Mouse (Mus musculus): ENCODE measurements around the gene Ptpn1. TPM values are rescaled to one million over a fixed set of nuclear protein-coding genes. Genes with fewer than 3 reads are reported as not detected.

Ptpn1 gene
- polyA plus RNA-seq, 1 experiment from 2014 or later: 71.7 TPM

DNA sequence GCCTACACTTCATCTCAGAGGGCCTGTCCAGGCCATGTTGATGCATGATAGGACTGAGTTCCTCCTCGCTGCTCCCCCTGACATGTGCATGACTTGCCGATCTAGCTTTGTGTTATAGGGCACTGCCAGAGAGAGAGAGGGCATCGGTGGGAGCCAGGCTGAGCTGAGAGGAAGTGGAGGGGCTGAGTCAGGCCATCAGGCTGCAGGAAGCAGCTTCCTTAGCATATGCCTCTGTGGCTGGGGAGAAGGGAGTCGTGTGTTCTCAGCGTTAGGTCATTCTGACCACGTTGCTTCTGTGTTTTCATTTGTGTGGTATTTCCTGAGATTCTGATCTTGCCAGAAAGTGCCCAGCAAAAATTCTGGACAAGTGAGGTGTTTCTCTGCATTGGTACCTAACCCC is 17.4 kb downstream of the Ptpn1 start:
- Histone ChIP-seq H3K36me3 (no peaks in the 10 kb centered on the region), H3K4me1 (peaks cover 58% of the 10 kb centered on the region), H3K27me3 (replicated peaks) (no peaks in the 10 kb centered on the region), H3K4me2 (no peak overlapping the region), H3K9me3 (replicated peaks) (no peaks in the 10 kb centered on the region), H3K9ac (replicated peaks) (no peak overlapping the region), H3K27ac (replicated peaks) (no peak overlapping the region), H3K4me3 (replicated peaks) (no peak overlapping the region)
- ATAC-seq (ENCODE audit: low FRiP score): no peak
- whole genome bisulfite sequencing: 83% methylated on average over 6 of the region's 6 CpGs

GRCm38 (mm10) chr2:167949808-167950207 is 18.0 kb downstream of the Ptpn1 start:
- Histone ChIP-seq H3K4me2 (no peak overlapping the region), H3K4me3 (replicated peaks) (no peak overlapping the region), H3K9ac (replicated peaks) (no peak overlapping the region), H3K4me1 (peaks cover 52% of the 10 kb centered on the region), H3K36me3 (no peaks in the 10 kb centered on the region), H3K27ac (replicated peaks) (no peak overlapping the region), H3K9me3 (replicated peaks) (no peaks in the 10 kb centered on the region), H3K27me3 (replicated peaks) (no peaks in the 10 kb centered on the region)
- no peak for ATAC-seq (ENCODE audit: low FRiP score)
- 84% methylated on average over 2 of the region's 2 CpGs for WGBS

DNA sequence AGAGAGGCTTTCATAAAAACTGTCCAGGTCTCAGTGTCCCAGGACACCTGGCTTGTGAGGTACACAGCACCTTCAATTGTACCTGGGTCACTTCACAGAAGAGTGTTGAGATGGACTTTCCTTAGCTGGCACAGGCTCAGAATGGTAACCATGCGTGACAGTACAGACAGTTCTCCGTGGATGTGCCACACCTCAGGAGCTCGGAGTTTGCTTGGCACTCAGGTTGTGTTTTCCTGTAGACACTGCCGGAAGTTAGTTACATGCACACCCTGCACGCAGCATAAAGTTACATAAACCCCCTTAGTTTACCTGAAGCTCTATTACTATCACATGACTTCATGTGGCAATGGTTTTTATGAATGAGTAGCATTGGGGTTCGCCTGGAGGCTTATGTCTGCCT is 18.8 kb downstream of the Ptpn1 start:
- no peak for ATAC-seq (ENCODE audit: low FRiP score)
- H3K36me3 ChIP-seq: no peaks in the 10 kb centered on the region
- peaks cover 45% of the 10 kb centered on the region for H3K4me1 ChIP-seq
- H3K9me3 ChIP-seq (replicated peaks): no peaks in the 10 kb centered on the region
- no peaks in the 10 kb centered on the region for H3K27me3 ChIP-seq (replicated peaks)
- no peak overlapping the region for H3K4me3 ChIP-seq (replicated peaks)
- H3K27ac ChIP-seq (replicated peaks): no peak overlapping the region
- 87% methylated on average over 6 of the region's 6 CpGs for WGBS
- no peak overlapping the region for H3K4me2 ChIP-seq
- H3K9ac ChIP-seq (replicated peaks): no peak overlapping the region

GRCm38 (mm10) chr2:167951301-167952211 is 19.7 kb downstream of the Ptpn1 start:
- ATAC-seq (ENCODE audit: low FRiP score): no peak
- Histone ChIP-seq H3K4me1 (peaks cover 42% of the 10 kb centered on the region), H3K4me2 (no peak overlapping the region), H3K36me3 (no peaks in the 10 kb centered on the region), H3K27ac (replicated peaks) (no peak overlapping the region), H3K4me3 (replicated peaks) (no peak overlapping the region), H3K9me3 (replicated peaks) (no peaks in the 10 kb centered on the region), H3K27me3 (replicated peaks) (no peaks in the 10 kb centered on the region), H3K9ac (replicated peaks) (no peak overlapping the region)
- WGBS: 88% methylated on average over 13 of the region's 13 CpGs

DNA sequence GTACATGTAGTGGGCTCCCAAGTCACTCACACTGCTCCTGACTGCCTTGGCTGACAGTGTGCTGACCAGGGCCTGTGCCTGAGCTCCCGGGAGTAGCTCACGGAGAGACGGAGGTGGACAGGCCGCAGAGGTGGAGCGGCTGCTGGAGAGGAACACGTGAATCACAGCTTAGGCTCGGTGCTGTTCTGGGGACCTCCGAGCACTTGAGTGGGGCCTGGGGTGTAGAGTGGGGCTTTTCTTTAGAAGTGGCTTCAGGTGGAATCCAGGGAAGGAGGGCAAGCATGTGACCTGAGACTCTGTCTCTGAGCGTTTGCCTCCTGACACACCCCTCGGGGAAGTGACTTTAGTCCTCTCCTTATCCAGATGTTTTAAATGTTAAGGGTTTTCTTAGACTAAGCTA is 22.0 kb downstream of the Ptpn1 start:
- H3K36me3 ChIP-seq: no peaks in the 10 kb centered on the region
- H3K9me3 ChIP-seq (replicated peaks): no peaks in the 10 kb centered on the region
- H3K4me2 ChIP-seq: no peak overlapping the region
- ATAC-seq (ENCODE audit: low FRiP score): no peak
- no peak overlapping the region for H3K4me3 ChIP-seq (replicated peaks)
- WGBS: 90% methylated on average over 10 of the region's 10 CpGs
- H3K4me1 ChIP-seq: peaks cover 38% of the 10 kb centered on the region
- H3K27ac ChIP-seq (replicated peaks): no peak overlapping the region
- no peaks in the 10 kb centered on the region for H3K27me3 ChIP-seq (replicated peaks)
- no peak overlapping the region for H3K9ac ChIP-seq (replicated peaks)

DNA sequence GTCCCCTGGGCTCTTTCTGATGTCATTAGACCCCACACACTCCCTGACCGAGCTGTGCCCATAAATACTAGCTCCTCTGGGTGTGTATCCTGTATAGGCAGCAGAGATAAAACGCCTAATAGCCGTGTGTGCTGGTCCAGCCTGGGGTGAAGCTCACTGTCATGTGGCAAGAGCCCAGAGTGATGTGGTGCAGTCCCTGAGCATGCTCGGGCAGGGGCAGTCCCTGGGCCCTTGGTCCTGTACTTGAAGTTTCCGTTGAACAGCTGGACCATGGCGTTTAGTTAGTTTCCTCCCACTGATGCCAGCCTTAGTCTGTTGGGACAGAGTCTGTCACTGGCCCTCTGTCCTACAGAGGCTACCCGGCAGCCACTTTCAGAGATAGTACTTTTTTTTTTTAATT is 23.1 kb downstream of the Ptpn1 start:
- WGBS: 81% methylated on average over 7 of the region's 7 CpGs
- no peak overlapping the region for H3K4me2 ChIP-seq

DNA sequence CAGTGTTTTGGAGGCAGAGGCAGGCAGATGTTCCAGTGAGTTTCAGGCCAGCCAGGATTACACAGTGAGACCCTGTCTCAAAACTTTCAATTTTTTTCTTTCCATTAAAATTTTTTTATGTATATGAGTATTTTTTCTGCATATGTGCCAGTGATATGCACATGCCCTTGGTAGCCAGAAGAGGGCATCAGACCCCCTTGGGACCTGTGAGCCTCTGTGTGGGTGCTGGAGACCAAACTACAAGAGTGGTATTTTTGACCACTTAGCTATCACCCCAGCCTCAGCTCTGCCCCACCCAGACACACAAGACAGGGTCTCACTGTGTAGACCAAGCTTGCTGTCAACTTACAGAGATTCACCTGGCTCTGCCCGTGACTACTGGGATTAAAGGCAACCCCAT is 25.7 kb downstream of the Ptpn1 start:
- H3K27me3 ChIP-seq (replicated peaks): no peaks in the 10 kb centered on the region
- 93% methylated on average over 1 of the region's 1 CpGs for WGBS
- no peak for ATAC-seq (ENCODE audit: low FRiP score)
- H3K4me2 ChIP-seq: no peak overlapping the region
- no peak overlapping the region for H3K27ac ChIP-seq (replicated peaks)
- H3K4me3 ChIP-seq (replicated peaks): no peak overlapping the region
- no peak overlapping the region for H3K9ac ChIP-seq (replicated peaks)
- no peaks in the 10 kb centered on the region for H3K9me3 ChIP-seq (replicated peaks)
- H3K4me1 ChIP-seq: peaks cover 39% of the 10 kb centered on the region
- no peaks in the 10 kb centered on the region for H3K36me3 ChIP-seq

More for the DNA sequence above, 23.1 kb downstream of the Ptpn1 start:
- H3K9ac ChIP-seq (replicated peaks): no peak overlapping the region
- no peaks in the 10 kb centered on the region for H3K36me3 ChIP-seq
- H3K4me1 ChIP-seq: peaks cover 40% of the 10 kb centered on the region
- H3K27me3 ChIP-seq (replicated peaks): no peaks in the 10 kb centered on the region
- H3K27ac ChIP-seq (replicated peaks): no peak overlapping the region
- H3K4me3 ChIP-seq (replicated peaks): no peak overlapping the region
- no peak for ATAC-seq (ENCODE audit: low FRiP score)
- no peaks in the 10 kb centered on the region for H3K9me3 ChIP-seq (replicated peaks)

GRCm38 (mm10) chr2:167958082-167958788 is 26.4 kb downstream of the Ptpn1 start:
- H3K4me1 ChIP-seq: peaks cover 39% of the 10 kb centered on the region
- H3K36me3 ChIP-seq: peaks cover 2% of the 10 kb centered on the region; the same call in 1 of the 2 replicates
- no peaks in the 10 kb centered on the region for H3K9me3 ChIP-seq (replicated peaks)
- H3K9ac ChIP-seq (replicated peaks): no peak overlapping the region
- no peak overlapping the region for H3K4me3 ChIP-seq (replicated peaks)
- no peaks in the 10 kb centered on the region for H3K27me3 ChIP-seq (replicated peaks)
- no peak overlapping the region for H3K27ac ChIP-seq (replicated peaks)
- WGBS: 54% methylated on average over 5 of the region's 5 CpGs
- H3K4me2 ChIP-seq: no peak overlapping the region
- no peak for ATAC-seq (ENCODE audit: low FRiP score)

DNA sequence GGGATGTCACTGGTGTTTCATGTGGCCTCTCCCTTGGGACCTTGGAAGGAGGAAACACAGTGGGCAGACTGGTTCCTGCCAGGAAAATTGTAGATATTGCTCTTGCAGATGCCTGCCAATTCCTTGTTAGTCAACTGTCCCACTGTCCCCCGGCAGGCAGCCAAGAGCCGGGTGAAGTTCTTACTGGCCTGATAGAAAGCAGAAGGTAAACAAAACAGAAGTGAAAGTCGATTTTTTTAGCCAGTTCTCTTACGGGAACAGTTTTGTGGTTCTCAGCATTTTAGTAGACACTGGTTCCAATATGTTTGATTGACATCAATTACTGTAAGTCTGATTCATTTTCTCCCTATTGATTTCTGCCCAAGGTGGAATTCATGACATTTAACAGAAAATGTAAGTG is 27.0 kb downstream of the Ptpn1 start:
- Histone ChIP-seq H3K4me3 (replicated peaks) (no peak overlapping the region), H3K4me1 (peaks cover 39% of the 10 kb centered on the region), H3K27ac (replicated peaks) (no peak overlapping the region), H3K4me2 (no peak overlapping the region), H3K27me3 (replicated peaks) (no peaks in the 10 kb centered on the region), H3K9me3 (replicated peaks) (no peaks in the 10 kb centered on the region), H3K36me3 (peaks cover 4% of the 10 kb centered on the region; the same call in 1 of the 2 replicates), H3K9ac (replicated peaks) (no peak overlapping the region)
- WGBS: 60% methylated on average over 4 of the region's 4 CpGs
- no peak for ATAC-seq (ENCODE audit: low FRiP score)

- Histone ChIP-seq H3K36me3 (peaks cover 7% of the 10 kb centered on the region), H3K4me2 (no peak overlapping the region), H3K4me3 (replicated peaks) (no peak overlapping the region), H3K9me3 (replicated peaks) (no peaks in the 10 kb centered on the region), H3K9ac (replicated peaks) (no peak overlapping the region), H3K4me1 (peaks cover 39% of the 10 kb centered on the region), H3K27me3 (replicated peaks) (no peaks in the 10 kb centered on the region), H3K27ac (replicated peaks) (no peak overlapping the region)
- ATAC-seq (ENCODE audit: low FRiP score): no peak
- 74% methylated on average over 4 of the region's 4 CpGs for WGBS
Measured at GRCm38 (mm10) chr2:167959384-167959911, 27.6 kb downstream of the Ptpn1 start.

GRCm38 (mm10) chr2:167959996-167960395 is 28.1 kb downstream of the Ptpn1 start:
- no peak overlapping the region for H3K27ac ChIP-seq (replicated peaks)
- no peak overlapping the region for H3K4me2 ChIP-seq
- no peak for ATAC-seq (ENCODE audit: low FRiP score)
- WGBS: 87% methylated on average over 7 of the region's 7 CpGs
- no peak overlapping the region for H3K9ac ChIP-seq (replicated peaks)
- no peaks in the 10 kb centered on the region for H3K27me3 ChIP-seq (replicated peaks)
- H3K36me3 ChIP-seq: peaks cover 13% of the 10 kb centered on the region
- no peak overlapping the region for H3K4me3 ChIP-seq (replicated peaks)
- H3K4me1 ChIP-seq: peaks cover 39% of the 10 kb centered on the region
- H3K9me3 ChIP-seq (replicated peaks): no peaks in the 10 kb centered on the region

DNA sequence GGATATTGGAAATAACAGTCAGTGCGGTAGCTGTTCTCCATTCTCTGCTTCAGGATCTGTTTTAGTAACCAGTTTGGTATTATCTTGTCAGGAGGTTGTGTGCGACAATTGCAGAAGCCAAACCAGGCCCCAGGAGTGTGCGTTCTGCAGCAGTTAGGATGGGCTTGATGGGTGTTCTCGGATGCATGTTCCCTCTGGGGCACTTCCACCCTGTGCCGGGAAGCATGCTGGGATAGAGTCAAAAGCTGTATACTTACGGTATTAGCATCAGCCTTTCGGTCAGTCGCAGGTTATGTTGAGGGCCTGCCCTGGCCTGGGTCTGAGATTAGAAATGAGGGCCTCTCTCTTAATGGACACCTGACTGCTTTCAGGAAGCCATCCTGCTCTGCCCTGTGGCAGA is 28.7 kb downstream of the Ptpn1 start:
- Histone ChIP-seq H3K4me3 (replicated peaks) (no peak overlapping the region), H3K9me3 (replicated peaks) (no peaks in the 10 kb centered on the region), H3K27ac (replicated peaks) (no peak overlapping the region), H3K27me3 (replicated peaks) (no peaks in the 10 kb centered on the region), H3K36me3 (peaks cover 18% of the 10 kb centered on the region), H3K4me2 (no peak overlapping the region), H3K9ac (replicated peaks) (no peak overlapping the region), H3K4me1 (peaks cover 38% of the 10 kb centered on the region)
- WGBS: 75% methylated on average over 8 of the region's 8 CpGs
- no peak for ATAC-seq (ENCODE audit: low FRiP score)

Data from neural tube, embryonic 15.5 days (tissue).